Mouse (Mus musculus): ENCODE results near the gene Gm21866. TPM values are rescaled to one million over a fixed set of nuclear protein-coding genes. Genes with fewer than 3 reads are reported as not detected.
"Not testable (repeated sequence)": the region's sequence is repeated elsewhere in the genome, so short reads cannot be mapped to it uniquely, and the experiment has no call there.

The Gm21866 gene
- polyA plus RNA-seq (2014; fragmentation: Nextera tagmentation; extraction: Ambion mirVana), result not detected in 2 replicates

DNA sequence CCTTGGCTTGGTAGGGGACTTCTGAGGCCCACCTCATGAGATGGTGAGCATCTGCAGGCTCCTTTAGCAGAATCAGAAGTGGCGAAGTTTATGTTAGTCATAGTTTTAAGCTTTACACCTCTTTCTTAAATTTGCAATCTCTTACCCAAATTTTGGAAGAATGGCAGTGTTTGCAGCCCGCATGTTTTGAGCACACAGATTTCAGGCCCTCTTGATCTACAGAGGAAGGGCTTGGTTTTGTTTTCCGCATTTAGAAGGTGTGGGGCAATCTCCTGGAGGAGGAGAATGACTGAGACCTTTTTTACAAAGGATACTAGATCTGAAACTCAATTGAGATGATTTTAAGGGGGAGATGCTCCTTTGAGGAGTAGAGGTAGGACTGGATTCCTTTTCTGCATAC, at the start of gene Gm21866:
Gene Gm21866, minus strand, starts transcription at position 101 of the 400 bp plus-strand sequence.
- H3K9ac ChIP-seq (ENCODE audit: low read length); DNase-seq (ENCODE audit: low spot score, missing footprints); H3K27me3 ChIP-seq (ENCODE audit: control insufficient read depth, insufficient read depth, low read length); H3K4me3 ChIP-seq (ENCODE audit: low read depth, low read length); H3K9me3 ChIP-seq (ENCODE audit: control insufficient read depth, low read length); H3K4me1 ChIP-seq (ENCODE audit: control insufficient read depth, insufficient read depth, low read length); H3K4me2 ChIP-seq; ATAC-seq (ENCODE audit: low FRiP score); H3K27ac ChIP-seq (ENCODE audit: low read depth, low read length); H3K36me3 ChIP-seq (ENCODE audit: control insufficient read depth, insufficient read depth, low read length): not testable (repeated sequence)
- 78% methylated on average over 1 of the region's 3 CpGs for WGBS

DNA sequence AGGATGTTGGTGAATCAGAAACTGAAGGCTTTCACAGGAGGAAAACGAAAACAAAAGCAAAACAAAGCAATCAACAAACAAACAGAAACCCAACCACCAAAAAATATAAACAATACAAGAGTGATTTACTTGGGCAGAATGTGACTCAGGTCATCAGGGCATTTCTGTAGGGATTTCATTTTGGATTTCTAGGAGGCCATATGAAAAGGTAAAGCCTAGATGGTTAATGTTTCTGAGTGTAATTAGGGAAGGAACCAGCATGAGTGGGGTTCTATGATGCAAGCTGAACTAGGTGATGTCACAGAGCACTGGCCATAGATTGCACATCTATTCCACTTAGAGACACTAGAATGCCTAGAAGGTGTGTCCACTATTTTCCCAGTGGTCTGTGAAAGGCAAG, 28.3 kb upstream of the Gm21866 start, which contains the start of gene Gm20773:
Gene Gm20773, plus strand, starts transcription at position 301 of the 400 bp plus-strand sequence.
- H3K9ac ChIP-seq (ENCODE audit: low read length); H3K4me3 ChIP-seq (ENCODE audit: low read depth, low read length); H3K27me3 ChIP-seq (ENCODE audit: control insufficient read depth, insufficient read depth, low read length); H3K27ac ChIP-seq (ENCODE audit: low read depth, low read length); H3K4me2 ChIP-seq; ATAC-seq (ENCODE audit: low FRiP score); H3K9me3 ChIP-seq (ENCODE audit: control insufficient read depth, low read length); DNase-seq (ENCODE audit: low spot score, missing footprints); H3K36me3 ChIP-seq (ENCODE audit: control insufficient read depth, insufficient read depth, low read length); H3K4me1 ChIP-seq (ENCODE audit: control insufficient read depth, insufficient read depth, low read length): not testable (repeated sequence)
- WGBS, result no CpG with 5 or more reads among the region's 1 CpGs

Other genes starting within 250 kb of the Gm21866 start
- not detected in 2 replicates for gene Gm21828, start 241.7 kb downstream of the Gm21866 start, polyA plus RNA-seq (2014; fragmentation: Nextera tagmentation; extraction: Ambion mirVana)
- not detected in 2 replicates for gene Gm21440, start 213.2 kb downstream of the Gm21866 start, polyA plus RNA-seq (2014; fragmentation: Nextera tagmentation; extraction: Ambion mirVana)
- not detected in 2 replicates for gene Gm21454, start 213.1 kb downstream of the Gm21866 start, polyA plus RNA-seq (2014; fragmentation: Nextera tagmentation; extraction: Ambion mirVana)
- gene Gm21725, start 116.5 kb downstream of the Gm21866 start, polyA plus RNA-seq (2014; fragmentation: Nextera tagmentation; extraction: Ambion mirVana), result not detected in 2 replicates
- gene Gm20773, start 28.4 kb upstream of the Gm21866 start, polyA plus RNA-seq (2014; fragmentation: Nextera tagmentation; extraction: Ambion mirVana), result not detected in 2 replicates

Measured in midbrain, embryonic 11.5 days (tissue).